Mouse (Mus musculus): ENCODE measurements around the gene Hormad2.

Hormad2 gene

DNA sequence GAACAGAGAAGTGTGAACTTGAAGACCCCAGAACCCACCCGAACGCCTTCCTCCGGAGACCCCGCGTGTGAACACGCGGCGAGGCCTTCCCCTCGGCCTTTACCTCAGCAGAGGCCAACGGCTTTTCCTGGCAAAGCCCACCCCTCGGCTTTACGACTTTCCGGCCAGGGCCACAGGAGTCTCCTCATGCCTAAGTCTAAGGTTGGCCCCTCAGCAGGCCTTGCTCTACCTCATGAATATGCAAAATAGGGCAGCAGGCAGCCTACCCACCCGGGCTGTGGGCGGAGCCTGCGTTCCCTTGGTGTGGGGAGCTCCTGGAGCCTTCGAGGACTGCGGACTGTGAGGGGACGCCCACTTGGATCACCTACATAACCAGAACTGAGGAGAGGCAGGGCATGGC is at the start of gene Hormad2:
Hormad2 (minus strand) TSS at position 128 of the 400 bp plus-strand sequence.
- DNase-seq (ENCODE audit: low read depth, low spot score) = peak; percentile 90

DNA sequence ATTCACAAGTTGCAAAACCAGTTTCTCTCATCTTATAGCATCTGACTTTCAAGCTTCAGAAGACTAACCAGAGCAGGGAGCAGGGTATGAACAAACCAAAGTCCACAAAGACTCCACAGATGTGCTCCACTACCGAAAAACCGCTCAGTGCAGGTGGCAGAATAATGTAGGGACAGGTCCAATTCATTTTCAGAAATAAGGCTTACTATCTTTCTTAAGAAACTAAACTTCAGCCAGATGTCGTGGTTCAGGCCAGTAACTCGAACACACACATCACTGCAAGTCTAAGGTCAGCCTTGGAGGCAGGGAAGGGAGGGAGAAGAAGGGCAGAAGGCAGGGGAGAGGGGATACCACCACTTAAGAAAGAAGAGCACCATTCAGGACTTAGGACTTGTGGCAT is 48.3 kb upstream of the Hormad2 start:
- no peak for DNase-seq (ENCODE audit: low read depth, low spot score)

DNA sequence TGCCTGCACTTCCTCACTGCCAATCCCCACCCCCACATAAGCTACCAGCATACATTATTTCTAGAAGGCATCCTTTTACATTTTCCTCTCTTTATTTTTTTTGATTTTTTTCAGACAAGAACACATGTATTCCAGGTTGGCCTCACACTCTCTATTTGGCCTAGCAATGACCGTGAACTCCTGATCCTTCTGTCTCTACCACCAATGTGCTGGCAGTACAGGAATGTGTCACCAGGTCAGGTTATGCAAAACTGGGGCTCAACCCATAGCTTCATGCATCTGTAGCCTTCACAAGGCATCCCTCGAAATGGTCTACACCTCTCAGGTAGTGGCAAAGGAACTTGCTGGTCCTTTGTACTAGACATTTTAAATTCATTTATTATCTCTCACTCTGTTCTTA is 47.9 kb upstream of the Hormad2 start:
- no peak for DNase-seq (ENCODE audit: low read depth, low spot score)

DNA sequence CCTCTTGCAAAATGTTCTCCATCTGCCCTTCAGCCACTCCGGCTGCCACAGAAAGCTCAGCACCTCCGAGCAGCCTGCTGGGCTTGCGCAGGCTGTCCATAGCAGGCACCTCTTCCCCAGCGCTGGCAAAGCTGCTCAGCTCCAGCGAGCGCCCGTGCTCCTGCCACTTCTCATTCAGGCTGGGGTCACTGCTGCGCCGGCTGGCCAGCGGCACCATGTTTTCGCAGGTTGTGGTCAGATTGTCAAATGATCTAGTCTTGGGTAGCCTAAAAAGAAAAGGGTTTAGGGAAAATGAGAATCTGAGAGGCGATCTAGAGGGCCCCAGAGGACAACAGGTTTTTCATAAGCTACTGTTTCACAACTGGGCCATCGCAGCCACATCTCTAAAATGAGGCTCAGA is 47.5 kb upstream of the Hormad2 start:
- no peak for DNase-seq (ENCODE audit: low read depth, low spot score)

DNA sequence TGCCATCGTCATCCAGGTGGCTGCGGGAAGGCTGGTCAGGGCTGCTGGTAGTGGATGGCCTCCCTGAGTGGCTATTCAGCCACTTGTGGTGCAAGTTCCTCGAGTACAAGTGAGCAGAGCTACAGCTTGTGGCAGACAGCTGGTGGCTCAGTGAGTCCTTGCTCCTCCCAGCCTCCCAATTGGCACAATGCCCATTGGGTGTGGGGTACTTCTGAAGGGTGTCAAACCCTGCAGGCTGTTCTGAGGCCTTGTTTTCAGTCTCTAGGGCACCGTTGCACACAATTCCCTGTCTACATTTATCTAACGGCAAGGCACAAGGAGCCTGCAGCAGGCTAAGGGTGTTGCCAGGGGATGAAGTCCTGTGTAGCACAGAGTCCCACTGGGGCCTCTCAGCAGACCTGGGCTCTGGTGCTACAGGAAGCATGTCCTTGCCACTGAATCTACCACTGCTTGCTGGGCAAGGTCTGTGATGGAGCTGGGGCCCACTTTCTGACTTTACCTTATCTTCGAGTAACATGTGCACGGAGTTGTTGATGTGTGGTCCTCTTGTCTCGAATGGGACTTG is 46.6 kb upstream of the Hormad2 start:
- no peak for DNase-seq (ENCODE audit: low read depth, low spot score)

GRCm38 (mm10) chr11:4484541-4484940 is 43.6 kb upstream of the Hormad2 start:
- no peak for DNase-seq (ENCODE audit: low read depth, low spot score)

DNA sequence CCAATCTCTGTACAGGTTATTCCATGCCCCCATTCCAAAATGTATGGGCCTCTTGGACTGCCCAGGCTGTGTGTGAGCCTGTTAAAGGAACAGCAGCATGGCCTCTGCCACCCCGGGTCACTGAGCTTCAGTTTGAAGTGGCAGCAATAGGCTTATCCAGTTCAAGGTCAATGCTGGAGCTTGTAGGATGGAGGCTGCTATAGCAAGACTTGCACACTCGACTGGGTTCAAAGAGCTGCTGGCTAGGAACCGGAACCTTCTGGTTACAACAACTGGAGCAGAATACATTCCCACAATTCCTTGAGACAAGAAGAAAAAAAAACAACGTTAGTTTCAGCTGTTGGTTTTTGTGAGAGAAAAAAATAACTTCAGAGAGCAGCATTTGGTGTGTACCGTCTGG is 41.7 kb upstream of the Hormad2 start:
- no peak for DNase-seq (ENCODE audit: low read depth, low spot score)

- DNase-seq (ENCODE audit: low read depth, low spot score) = no peak
Measured at GRCm38 (mm10) chr11:4476184-4476697, 35.3 kb upstream of the Hormad2 start.

GRCm38 (mm10) chr11:4472464-4473179 is 31.7 kb upstream of the Hormad2 start:
- no peak for DNase-seq (ENCODE audit: low read depth, low spot score)

- DNase-seq (ENCODE audit: low read depth, low spot score) = no peak
Measured at GRCm38 (mm10) chr11:4471734-4472133, 30.8 kb upstream of the Hormad2 start.

GRCm38 (mm10) chr11:4471251-4471650 is 30.3 kb upstream of the Hormad2 start:
- DNase-seq (ENCODE audit: low read depth, low spot score) = no peak

DNA sequence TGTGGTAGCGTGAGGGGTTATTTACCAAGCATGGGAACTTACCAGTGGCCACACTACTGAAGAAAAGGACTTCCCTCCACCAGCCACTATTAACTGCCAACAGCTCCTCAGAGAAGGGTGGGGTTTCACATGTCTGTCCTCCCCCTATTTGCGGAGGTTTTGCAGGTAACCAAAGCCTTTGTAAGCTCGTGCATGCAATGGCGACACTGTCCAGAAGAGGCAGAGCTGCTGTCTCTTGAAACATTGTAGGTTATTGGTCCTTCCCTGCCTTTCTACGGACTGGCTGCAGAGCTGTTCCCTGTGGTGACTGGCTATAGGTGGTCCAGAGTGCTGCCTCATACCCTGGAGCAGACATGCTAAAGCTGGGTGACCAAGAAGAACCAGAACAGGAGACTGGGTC is 28.2 kb upstream of the Hormad2 start:
- peak; percentile 81 for DNase-seq (ENCODE audit: low read depth, low spot score)

- peak; percentile 31 for DNase-seq (ENCODE audit: low read depth, low spot score)
Measured at GRCm38 (mm10) chr11:4467436-4467835, 26.5 kb upstream of the Hormad2 start.

GRCm38 (mm10) chr11:4466191-4466590 is 25.3 kb upstream of the Hormad2 start:
- peak; percentile 64 for DNase-seq (ENCODE audit: low read depth, low spot score)

- DNase-seq (ENCODE audit: low read depth, low spot score) = peak; percentile 70
Measured at GRCm38 (mm10) chr11:4464616-4465015, 23.7 kb upstream of the Hormad2 start.

GRCm38 (mm10) chr11:4464186-4464585 is 23.3 kb upstream of the Hormad2 start:
- peak; percentile 85 for DNase-seq (ENCODE audit: low read depth, low spot score)

DNA sequence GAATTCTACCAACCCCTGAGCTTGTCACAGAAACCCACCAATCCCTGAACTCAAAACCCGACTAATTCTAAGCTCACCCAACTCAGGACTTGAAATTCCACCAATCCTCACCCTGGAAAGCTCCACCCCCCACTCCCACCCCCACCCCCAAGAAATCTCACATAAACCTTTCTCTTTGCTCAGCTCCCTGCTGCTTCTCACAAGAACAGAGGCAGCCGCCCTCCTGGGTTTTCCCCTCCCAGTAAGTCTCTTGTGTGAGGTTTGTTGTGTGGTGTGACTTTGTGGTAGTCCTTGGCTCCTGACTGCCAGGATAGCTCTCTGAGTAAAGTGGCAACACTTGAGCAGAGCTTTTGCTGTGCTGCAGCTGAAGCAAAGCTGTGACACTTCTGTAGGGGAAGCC is 22.0 kb upstream of the Hormad2 start:
- DNase-seq (ENCODE audit: low read depth, low spot score) = peak; percentile 89

DNA sequence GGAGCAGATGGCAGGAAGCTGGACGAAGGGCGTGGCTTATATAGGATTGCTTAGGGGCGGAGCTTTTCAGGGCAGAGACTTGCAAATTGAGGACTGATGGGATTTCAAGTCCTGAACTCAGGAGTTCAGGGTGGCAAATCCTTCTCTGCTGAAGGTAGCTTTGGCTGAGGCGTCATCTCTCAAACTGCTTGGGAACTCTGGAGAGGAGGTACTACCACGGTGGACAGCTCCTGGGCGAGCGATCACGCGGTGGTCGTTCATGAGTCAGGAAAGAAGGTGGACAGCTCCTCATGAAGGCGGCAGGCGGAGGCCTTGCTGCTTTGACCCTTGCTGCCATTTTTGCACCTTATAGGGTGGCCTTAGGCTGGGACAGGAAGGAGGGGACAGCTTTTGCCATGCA is 20.2 kb upstream of the Hormad2 start:
- DNase-seq (ENCODE audit: low read depth, low spot score) = peak; percentile 92

GRCm38 (mm10) chr11:4460615-4461014 is 19.7 kb upstream of the Hormad2 start:
- no peak for DNase-seq (ENCODE audit: low read depth, low spot score)

- no peak for DNase-seq (ENCODE audit: low read depth, low spot score)
Measured at GRCm38 (mm10) chr11:4454895-4455535, 14.1 kb upstream of the Hormad2 start.

- no peak for DNase-seq (ENCODE audit: low read depth, low spot score)
Measured at GRCm38 (mm10) chr11:4452467-4453184, 11.7 kb upstream of the Hormad2 start.

DNA sequence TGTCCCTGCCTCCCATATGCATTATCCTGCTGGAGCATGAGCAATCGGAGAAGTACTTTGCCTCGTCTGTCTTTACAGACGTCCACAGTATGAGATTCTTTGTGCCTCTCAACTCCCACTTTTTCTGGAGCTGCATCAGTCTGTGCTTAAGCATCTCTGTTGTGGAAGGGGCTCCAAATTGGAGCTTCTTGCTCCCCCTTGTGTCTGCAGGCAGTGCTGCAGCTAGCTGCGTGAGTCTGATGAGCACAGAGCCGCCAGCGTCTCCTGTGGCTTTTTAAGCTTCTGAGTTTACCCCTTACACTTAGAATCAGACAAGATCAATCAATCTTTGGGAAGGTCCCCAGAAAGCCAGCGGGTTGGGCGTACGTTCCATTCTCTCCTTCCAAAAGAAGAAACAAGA is 10.2 kb upstream of the Hormad2 start:
- DNase-seq (ENCODE audit: low read depth, low spot score) = peak; percentile 86

All from ES-CJ7 (cell line).